Mouse (Mus musculus) stomach, postnatal 0 days (tissue): ENCODE measurements around the gene Wdtc1. TPM values are rescaled to one million over a fixed set of nuclear protein-coding genes. Genes with fewer than 3 reads are reported as not detected.

Experiments
- ATAC-seq: fragments of 200-750 bp; cut with Nextera tagmentation; 2 replicates; pipeline ENCODE4 v1.8.0; 2017; ENCODE audit not compliant: low FRiP score, low TSS enrichment
- DNase-seq: peaks from one replicate; pipeline ENCODE4 v3.0.0-alpha.2; 2016; ENCODE audit warnings: low spot score
- H3K27ac ChIP-seq: fragments of 300-500 bp; sonication (generic); replicated peaks from 2 replicates; pipeline ENCODE4 v1.5.1; 2014; ENCODE audit warnings: mild to moderate bottlenecking, control low read depth
- H3K27me3 ChIP-seq: fragments of 300-500 bp; sonication (generic); 2 replicates; pipeline ENCODE4 v1.6.1; 2014; ENCODE audit warnings: low read length; ENCODE audit not compliant: control insufficient read depth, insufficient read depth
- H3K36me3 ChIP-seq: fragments of 300-500 bp; sonication (generic); 2 replicates; pipeline ENCODE4 v1.6.1; 2014; ENCODE audit warnings: low read length, mixed read lengths; ENCODE audit not compliant: control insufficient read depth, insufficient read depth
- H3K4me1 ChIP-seq: fragments of 300-500 bp; sonication (generic); replicated peaks from 2 replicates; pipeline ENCODE4 v1.6.1; 2014; ENCODE audit warnings: antibody characterized with exemption; ENCODE audit not compliant: control insufficient read depth, insufficient read depth
- H3K4me2 ChIP-seq: fragments of 300-500 bp; sonication (generic); replicated peaks from 2 replicates; pipeline ENCODE4 v1.6.1; 2014; ENCODE audit warnings: low read depth, mild to moderate bottlenecking, control low read depth, moderate library complexity
- H3K4me3 ChIP-seq: fragments of 300-500 bp; sonication (generic); 2 replicates; pipeline ENCODE4 v1.5.1; 2014; ENCODE audit warnings: low read depth, low read length, control low read depth
- H3K9ac ChIP-seq: fragments of 300-500 bp; sonication (generic); 2 replicates; pipeline ENCODE4 v1.6.1; 2014; ENCODE audit warnings: mild to moderate bottlenecking, low read length, control low read depth, mixed read lengths
- H3K9me3 ChIP-seq: fragments of 300-500 bp; sonication (generic); 2 replicates; pipeline ENCODE4 v1.6.1; 2016; ENCODE audit warnings: low read length; ENCODE audit not compliant: control insufficient read depth
- CTCF ChIP-seq: IDR thresholded peaks from 2 replicates; pipeline ENCODE4 v1.5.1; 2016; ENCODE audit warnings: antibody characterized with exemption, low read depth, mild to moderate bottlenecking, moderate library complexity
- EP300 ChIP-seq: optimal IDR thresholded peaks from 2 replicates; pipeline ENCODE3; 2016; ENCODE audit warnings: antibody characterized with exemption
- WGBS: fragments of 180-500 bp; shearing (Covaris S2); extraction: QIAGEN DNeasy Blood & Tissue Kit; methylation state at CpG from one replicate; pipeline ENCODE4 v1.1.7; 2014; 5-methylcytosine and 5-hydroxymethylcytosine counted together
- polyA plus RNA-seq: library from polyadenylated mRNA; unstranded; fragments of >200 nt; fragmentation: Nextera tagmentation; extraction: Ambion mirVana; gene quantifications from 2 replicates; pipeline ENCODE4 v1.2.1, GENCODE M21; 2015

Gene Wdtc1
- polyA plus RNA-seq, 1 experiment from 2014 or later, result 6.2 TPM

GRCm38 (mm10) chr4:133262375-133262765 lies 90.9 kb downstream of the Wdtc1 start:
- no peaks in the 10 kb centered on the region for H3K27me3 ChIP-seq
- peaks cover 9% of the 10 kb centered on the region for H3K36me3 ChIP-seq
- ATAC-seq (no peak), DNase-seq (no peak)
- H3K4me3 ChIP-seq, result peak overlapping the region; percentile 34
- H3K27ac ChIP-seq, result peak overlapping the region; percentile 82
- TF ChIP-seq EP300 (no peak), CTCF (no peak)
- peak overlapping the region; percentile 51 for H3K4me2 ChIP-seq
- H3K9me3 ChIP-seq, result no peaks in the 10 kb centered on the region
- no peaks in the 10 kb centered on the region for H3K4me1 ChIP-seq
- WGBS, result 56% methylated on average over 7 of the region's 7 CpGs
- H3K9ac ChIP-seq, result peak overlapping the region; percentile 47

- Histone ChIP-seq H3K27ac (peak overlapping the region; percentile 82), H3K4me3 (peak overlapping the region; percentile 34), H3K36me3 (peaks cover 5% of the 10 kb centered on the region), H3K4me2 (peak overlapping the region; percentile 51), H3K9ac (peak overlapping the region; percentile 47; the same call in 1 of the 2 replicates), H3K27me3 (no peaks in the 10 kb centered on the region), H3K4me1 (no peaks in the 10 kb centered on the region), H3K9me3 (no peaks in the 10 kb centered on the region)
- no peak for DNase-seq
- TF ChIP-seq CTCF (no peak), EP300 (no peak)
- WGBS, result 40% methylated on average over 10 of the region's 10 CpGs
- no peak for ATAC-seq
These were observed 91.5 kb downstream of the Wdtc1 start for GRCm38 (mm10) chr4:133261641-133262374.

- H3K4me3 ChIP-seq, result no peak overlapping the region
- H3K36me3 ChIP-seq, result no peaks in the 10 kb centered on the region; the same call in 1 of the 2 replicates
- TF ChIP-seq CTCF (no peak), EP300 (peak; percentile 75)
- WGBS, result 48% methylated on average over 12 of the region's 12 CpGs
- H3K9me3 ChIP-seq, result no peaks in the 10 kb centered on the region
- ATAC-seq (peak; percentile 78), DNase-seq (peak; percentile 66)
- peak overlapping the region; percentile 34; the same call in 1 of the 2 replicates for H3K4me2 ChIP-seq
- H3K27me3 ChIP-seq, result no peaks in the 10 kb centered on the region
- no peaks in the 10 kb centered on the region for H3K4me1 ChIP-seq
- H3K9ac ChIP-seq, result peak overlapping the region; percentile 4; the same call in 1 of the 2 replicates
- H3K27ac ChIP-seq, result peak overlapping the region; percentile 56
These were observed 95.4 kb downstream of the Wdtc1 start for GRCm38 (mm10) chr4:133257798-133258408.

- Histone ChIP-seq H3K4me2 (peak overlapping the region; percentile 34; the same call in 1 of the 2 replicates), H3K9ac (peak overlapping the region; percentile 4; the same call in 1 of the 2 replicates), H3K36me3 (no peaks in the 10 kb centered on the region; the same call in 1 of the 2 replicates), H3K4me1 (no peaks in the 10 kb centered on the region), H3K9me3 (no peaks in the 10 kb centered on the region), H3K27ac (peak overlapping the region; percentile 56), H3K4me3 (no peak overlapping the region), H3K27me3 (no peaks in the 10 kb centered on the region)
- TF ChIP-seq CTCF (no peak), EP300 (no peak)
- DNase-seq, result peak; percentile 82
- peak; percentile 62 for ATAC-seq
- 31% methylated on average over 11 of the region's 12 CpGs for WGBS
These were observed 96.1 kb downstream of the Wdtc1 start for GRCm38 (mm10) chr4:133257230-133257629.

- no peaks in the 10 kb centered on the region for H3K9me3 ChIP-seq
- no peak overlapping the region for H3K4me3 ChIP-seq
- no peaks in the 10 kb centered on the region for H3K4me1 ChIP-seq
- no peaks in the 10 kb centered on the region for H3K27me3 ChIP-seq
- DNase-seq, result peak; percentile 51
- 20% methylated on average over 24 of the region's 24 CpGs for WGBS
- TF ChIP-seq EP300 (no peak), CTCF (no peak)
- ATAC-seq, result peak; percentile 27; the same call in 1 of the 2 replicates
- H3K4me2 ChIP-seq, result 0 out of 2 replicates have a peak overlapping the region, but pooled peaks have one; percentile 29
- H3K9ac ChIP-seq, result no peak overlapping the region
- no peaks in the 10 kb centered on the region; the same call in 1 of the 2 replicates for H3K36me3 ChIP-seq
- no peak overlapping the region; the same call in 1 of the 2 replicates for H3K27ac ChIP-seq
These were observed 96.5 kb downstream of the Wdtc1 start for GRCm38 (mm10) chr4:133256820-133257219.
